Mouse (Mus musculus) adrenal gland, postnatal 36 days (tissue): Measurements from ENCODE around the gene Efcc1. TPM values are rescaled to one million over a fixed set of nuclear protein-coding genes. Genes with fewer than 3 reads are reported as not detected.
"Not testable (repeated sequence)": the region's sequence is repeated elsewhere in the genome, so short reads cannot be mapped to it uniquely, and the experiment has no call there.

Experiments
- DNase-seq, 2 experiments: peaks; one replicate each; pipeline ENCODE4 v3.0.0; 2021; ENCODE audit warnings: mixed read lengths in 1 of 2
- total RNA-seq, 2 experiments: library from RNA; stranded (reverse); gene quantifications; 2 replicates each; pipeline ENCODE4 v1.2.3; 2021

Gene Efcc1
- total RNA-seq, 2 experiments from 2014 or later, result 0.63 to 0.82 TPM

GRCm38 (mm10) chr6:87743281-87743680 lies 12.6 kb downstream of the Efcc1 start:
- no peak for DNase-seq

DNA sequence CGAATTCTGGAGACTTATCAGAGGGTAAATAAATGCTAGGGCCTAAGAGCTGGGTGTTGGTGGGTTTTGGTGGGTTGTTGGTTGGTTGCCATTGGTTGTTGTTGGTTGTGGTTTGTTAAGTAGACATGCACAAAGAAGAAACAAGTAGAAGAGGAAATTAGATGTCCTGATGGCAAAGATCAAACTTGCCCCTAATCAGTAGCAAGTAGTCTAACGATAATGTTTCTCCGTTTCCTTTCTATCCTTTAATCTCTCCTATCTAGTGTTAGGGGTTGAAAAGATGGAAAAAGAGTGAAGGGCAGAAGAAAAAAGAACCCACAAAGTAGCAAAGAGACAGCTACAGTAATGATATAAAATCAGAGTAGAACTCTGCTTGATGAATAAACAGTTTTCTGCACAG lies 14.0 kb downstream of the Efcc1 start:
- DNase-seq, result no peak

DNA sequence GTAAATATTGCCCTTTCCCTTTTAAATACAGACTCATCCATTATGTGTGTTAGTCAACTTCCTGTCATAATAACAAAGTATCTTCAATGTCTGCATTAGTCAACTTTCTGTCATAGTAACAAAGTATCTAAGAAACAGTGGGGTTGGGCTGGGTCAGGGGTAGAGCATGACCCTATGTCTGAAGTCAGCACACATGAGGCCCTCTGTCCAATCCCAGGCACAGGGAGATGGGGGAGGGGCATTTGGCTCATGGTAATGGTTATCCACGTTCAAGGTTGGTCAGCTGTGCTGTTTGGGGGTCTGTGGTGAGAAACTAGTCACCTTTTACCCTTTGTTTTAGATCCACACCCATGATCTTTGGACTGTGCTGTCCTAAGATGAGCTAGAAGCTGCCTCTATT lies 14.6 kb downstream of the Efcc1 start:
- peak; percentile 36 to 37 for DNase-seq

GRCm38 (mm10) chr6:87746059-87746458 lies 15.4 kb downstream of the Efcc1 start:
- DNase-seq, result no peak

DNA sequence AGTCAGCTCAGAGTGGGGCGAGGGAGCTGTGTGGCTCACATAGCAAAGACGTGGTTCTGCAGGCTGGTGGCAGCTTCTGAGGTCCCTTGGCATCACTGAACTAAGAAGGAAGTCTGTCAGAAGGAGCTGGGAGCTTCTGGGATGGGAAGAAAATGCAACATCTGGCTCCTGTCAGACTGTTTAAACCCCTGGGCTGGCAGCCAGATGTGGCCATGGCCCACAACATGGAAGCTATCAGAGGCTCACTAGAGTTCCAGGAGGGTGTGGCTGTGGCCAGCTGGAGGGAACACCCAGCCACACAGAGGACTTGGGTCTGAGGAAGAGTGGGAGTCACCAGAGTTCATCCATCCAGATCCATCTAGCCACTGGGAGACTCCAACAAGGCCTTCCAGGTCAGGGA lies 16.2 kb downstream of the Efcc1 start:
- no peak for DNase-seq

GRCm38 (mm10) chr6:87748078-87748477 lies 17.4 kb downstream of the Efcc1 start:
- DNase-seq, result no peak

- DNase-seq, result no peak
These were observed 17.9 kb downstream of the Efcc1 start for GRCm38 (mm10) chr6:87748531-87748930.

GRCm38 (mm10) chr6:87750184-87750910 lies 19.7 kb downstream of the Efcc1 start:
- DNase-seq, result no peak

DNA sequence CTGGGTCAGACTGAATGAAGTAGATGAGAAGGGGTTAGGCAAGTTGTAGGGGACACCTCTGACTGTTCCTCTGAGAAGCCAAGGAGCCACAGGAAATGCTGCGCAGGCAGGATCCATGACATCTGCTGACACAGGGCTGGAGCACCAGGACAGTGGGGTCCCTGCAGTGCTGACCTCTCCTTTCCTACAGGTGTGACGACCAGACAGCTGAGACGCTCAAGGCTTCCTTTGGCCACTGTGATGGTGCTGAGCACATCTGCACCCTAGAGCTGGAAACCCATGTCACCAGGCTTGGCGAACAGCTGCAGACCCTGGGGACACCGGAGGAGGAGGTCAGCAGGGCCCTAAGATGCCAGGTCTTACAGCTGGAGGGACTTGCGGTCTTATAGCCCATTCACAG lies 20.9 kb downstream of the Efcc1 start:
- no peak for DNase-seq

- no peak for DNase-seq
These were observed 24.5 kb downstream of the Efcc1 start for GRCm38 (mm10) chr6:87755196-87755595.

DNA sequence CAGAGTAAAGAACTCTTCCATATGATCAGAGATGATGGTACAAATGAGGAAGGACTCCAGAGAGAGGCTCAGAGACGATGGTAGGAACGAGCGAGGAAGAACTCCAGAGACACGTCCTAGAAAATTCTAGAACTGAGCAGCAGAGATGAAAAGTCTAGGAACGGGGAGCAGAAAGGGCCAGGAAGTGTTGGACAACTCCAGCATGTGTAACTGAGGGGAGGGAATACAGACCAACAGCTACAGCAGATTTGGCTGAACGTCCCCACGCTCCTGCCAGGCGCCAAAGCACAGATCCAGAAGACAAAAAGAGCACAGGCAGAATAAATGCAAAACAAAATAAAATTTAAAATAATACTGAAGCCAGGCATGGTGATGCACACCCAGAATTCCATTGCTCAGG lies 26.2 kb downstream of the Efcc1 start:
- DNase-seq, result no peak

DNA sequence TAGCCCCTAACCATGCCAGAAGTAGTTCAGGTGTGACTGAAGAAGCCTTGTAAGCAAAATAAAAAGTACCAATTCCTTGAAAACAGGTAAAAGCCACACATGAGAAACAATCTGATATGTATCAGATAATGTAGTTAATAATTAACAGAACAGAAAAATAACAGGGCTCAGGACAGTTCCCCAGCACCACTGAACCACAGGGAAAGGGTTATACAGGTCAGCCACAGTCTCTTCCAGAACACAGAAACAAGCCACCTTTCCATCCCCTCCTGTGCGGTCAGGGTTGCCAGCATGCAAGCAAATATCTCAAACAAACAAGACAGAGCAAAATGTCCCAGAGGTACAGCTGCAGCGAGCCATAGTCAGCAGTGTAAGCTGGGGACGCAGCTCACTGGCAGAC lies 28.7 kb downstream of the Efcc1 start:
- DNase-seq, result no peak

DNA sequence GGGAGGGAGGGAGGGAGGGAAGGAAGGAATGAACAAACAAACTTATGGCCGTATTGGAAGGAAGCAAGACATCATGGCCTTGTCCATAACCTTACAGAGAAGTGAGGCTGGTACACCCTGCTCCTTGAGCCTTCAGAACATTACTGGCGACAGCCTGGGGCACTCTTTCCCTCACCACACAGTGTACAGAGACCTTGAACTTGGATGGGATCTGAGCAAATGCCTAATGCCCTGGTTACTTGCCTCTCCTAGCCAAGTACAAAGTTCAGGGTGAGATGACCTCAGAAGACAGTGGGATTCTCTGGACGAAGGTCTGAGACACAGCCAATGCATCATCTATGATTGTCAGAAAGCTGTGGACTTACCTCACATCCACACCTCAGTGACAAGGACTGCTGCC lies 29.2 kb downstream of the Efcc1 start:
- no peak for DNase-seq

DNA sequence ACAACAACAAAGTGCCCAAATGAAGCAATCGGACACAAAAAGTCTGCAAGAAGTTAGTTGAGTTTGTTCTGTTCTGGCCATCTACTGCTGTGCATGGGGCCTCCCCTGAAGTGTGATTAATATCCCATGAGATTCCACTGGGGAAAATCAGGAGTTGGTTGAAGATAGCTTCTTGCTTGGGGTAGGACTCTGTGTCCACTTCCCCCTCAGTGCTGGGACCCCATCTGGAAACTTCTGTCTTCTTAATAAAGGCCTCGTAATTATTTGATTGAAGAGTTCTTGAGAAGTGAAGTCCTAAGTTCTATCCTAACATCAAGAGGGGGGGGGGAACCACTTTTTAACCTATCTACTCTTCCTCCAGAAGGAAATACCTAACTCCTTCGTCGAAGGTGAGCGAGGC lies 31.5 kb downstream of the Efcc1 start:
- DNase-seq, result no peak

DNA sequence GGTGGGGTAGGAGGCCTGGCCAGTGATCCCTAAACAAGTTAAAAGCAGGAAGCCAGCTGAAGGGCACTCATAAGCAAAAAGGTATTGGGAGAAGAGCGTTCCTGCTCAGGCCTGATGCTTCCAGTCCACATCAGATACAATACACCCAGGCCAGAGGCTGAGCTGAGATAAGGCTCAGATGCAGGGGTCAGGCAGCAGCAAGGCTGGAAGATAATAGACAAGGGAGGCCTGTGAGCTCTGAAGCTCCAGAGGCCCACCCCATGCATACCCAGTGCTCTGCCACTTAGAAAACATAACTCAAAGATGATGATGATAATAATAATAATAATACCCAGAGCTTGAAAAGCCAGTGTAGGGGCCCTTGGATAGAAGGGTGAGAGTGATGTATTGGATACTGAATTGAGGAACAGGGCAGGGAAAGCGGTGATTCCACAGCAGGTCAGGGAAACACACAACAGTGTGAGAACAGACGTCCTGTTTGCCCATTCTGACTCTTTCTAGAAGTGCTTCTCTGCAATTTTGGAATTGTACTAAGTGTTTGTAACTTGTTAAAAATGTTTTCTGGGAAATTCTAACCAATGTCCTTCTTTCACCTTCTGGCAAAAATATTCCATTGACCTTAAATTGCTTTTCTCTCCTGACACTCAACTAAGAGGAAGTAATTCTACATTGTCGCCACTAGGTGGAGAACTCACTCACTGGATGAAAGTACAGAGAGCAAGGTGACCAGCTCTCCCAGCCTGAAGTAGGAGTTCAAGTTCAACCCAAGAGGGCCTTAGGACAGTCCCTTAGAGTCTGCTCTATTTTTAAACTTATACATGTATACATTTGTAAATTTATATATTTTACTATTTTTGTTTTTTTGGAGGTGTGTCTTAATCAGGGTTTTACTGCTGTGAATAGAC lies 33.0 kb downstream of the Efcc1 start:
- peak in 1 of 2 experiments; percentile 17 for DNase-seq

DNA sequence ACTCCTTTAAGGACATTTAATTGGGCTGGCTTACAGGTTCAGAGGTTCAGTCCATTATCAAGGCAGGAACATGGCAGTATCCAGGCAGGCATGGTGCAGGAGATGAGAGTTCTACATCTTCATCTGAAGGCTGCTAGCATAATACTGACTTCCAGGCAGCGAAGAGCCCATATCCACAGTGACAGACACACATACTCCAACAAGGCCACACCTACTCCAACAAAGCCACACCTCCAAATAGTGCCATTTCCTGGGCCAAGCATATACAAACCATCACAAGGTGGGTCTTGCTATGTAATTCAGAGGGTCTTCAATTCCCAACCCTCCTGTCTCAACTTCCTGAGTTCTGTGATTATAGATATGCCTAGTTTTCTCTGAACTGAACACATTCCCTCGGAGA lies 33.6 kb downstream of the Efcc1 start:
- DNase-seq, result not testable (repeated sequence)

- DNase-seq, result no peak
These were observed 40.0 kb downstream of the Efcc1 start for GRCm38 (mm10) chr6:87770626-87771025.

DNA sequence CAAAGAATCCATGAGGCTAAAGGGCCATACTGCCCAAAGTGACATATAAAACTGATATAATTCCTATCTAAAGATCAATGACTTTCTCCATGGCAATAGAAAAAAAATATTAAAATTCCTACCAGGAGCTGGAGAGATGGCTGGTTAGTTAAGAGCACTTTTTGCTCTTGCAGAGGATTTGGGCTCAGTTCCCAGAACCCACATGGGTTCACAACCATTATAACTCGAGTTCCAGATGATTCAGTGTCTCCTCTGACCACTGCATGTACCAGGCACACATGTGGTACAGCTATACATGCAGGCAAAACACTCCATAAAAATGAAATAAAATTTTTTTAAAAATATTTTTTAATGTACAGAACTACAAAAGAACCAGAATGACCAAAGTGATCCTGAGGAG lies 43.8 kb downstream of the Efcc1 start:
- no peak for DNase-seq

DNA sequence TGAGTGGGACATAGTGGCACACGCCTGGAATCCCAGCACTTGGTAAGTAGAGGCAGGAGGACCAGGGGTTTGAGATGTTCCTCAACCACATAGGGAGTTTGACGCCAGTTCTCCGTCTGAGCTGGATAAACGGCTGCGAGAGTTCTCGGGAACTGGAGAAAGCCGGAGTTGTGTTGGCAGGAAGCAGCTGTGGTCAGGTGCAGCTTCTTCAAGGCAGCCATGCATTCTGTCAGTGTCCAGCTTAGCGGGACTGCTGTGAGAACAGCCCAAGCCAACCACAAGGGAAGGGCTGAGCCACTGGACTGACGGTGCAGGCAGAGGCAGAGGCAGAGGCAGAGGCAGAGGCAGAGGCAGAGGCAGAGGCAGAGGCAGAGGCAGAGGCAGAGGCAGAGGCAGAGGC lies 44.2 kb downstream of the Efcc1 start:
- DNase-seq, result no peak

GRCm38 (mm10) chr6:87775588-87776245 lies 45.0 kb downstream of the Efcc1 start:
- no peak for DNase-seq

DNA sequence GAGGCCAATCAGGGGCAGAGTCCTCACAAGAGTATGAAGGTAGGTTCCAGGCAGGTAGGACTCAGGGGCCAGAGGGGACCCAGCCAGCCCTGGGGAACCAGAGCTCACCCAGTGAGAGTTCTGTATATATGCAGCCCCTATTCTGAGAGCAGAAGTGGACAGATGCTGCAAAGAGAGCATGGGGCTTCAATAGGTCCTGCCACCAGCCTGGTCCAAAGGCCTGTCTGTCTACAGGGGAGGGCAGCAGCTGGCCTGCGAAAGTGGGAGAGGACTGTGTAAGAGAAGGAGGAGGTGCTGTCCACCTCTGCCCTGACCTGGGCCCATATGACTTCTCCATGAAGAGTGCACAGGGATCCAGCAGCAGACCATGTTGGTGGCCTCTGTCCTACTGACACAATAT lies 46.0 kb downstream of the Efcc1 start:
- DNase-seq, result no peak

DNA sequence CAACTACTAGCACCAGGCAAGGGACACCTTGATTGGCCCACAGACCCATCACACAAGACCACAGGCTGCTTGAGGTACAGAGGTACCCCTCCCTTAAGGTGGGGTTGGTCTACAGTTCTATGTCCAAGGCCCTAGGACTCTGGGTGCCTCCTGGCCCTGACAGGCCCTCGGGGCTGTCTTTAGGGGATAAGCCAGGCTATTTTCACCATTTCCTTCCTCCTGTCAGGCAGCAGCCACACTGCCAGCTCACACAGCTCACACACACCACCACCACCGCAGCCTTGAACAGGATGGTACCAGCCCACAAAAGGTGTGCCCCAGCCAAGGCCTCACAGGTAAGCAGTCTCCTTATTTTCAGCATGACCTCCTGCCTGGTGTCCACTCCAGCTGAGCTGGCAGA lies 47.2 kb downstream of the Efcc1 start, which contains the start of gene Gp9:
Gene Gp9 (plus strand): TSS at position 231 of the 400 bp plus-strand sequence.
- DNase-seq, result no peak
